Mouse (Mus musculus): ENCODE measurements around the gene Lrp6.

Lrp6 gene

GRCm38 (mm10) chr6:134533021-134533420 is 33.7 kb downstream of the Lrp6 start:
- DNase-seq (ENCODE audit: low read depth, low spot score), result no peak

- DNase-seq (ENCODE audit: low read depth, low spot score), result no peak
Observed at GRCm38 (mm10) chr6:134531950-134532349, 34.8 kb downstream of the Lrp6 start.

- no peak for DNase-seq (ENCODE audit: low read depth, low spot score)
Observed at GRCm38 (mm10) chr6:134529340-134529739, 37.4 kb downstream of the Lrp6 start.

- DNase-seq (ENCODE audit: low read depth, low spot score), result no peak
Observed at GRCm38 (mm10) chr6:134528396-134528795, 38.4 kb downstream of the Lrp6 start.

- DNase-seq (ENCODE audit: low read depth, low spot score), result no peak
Observed at GRCm38 (mm10) chr6:134527596-134528128, 39.1 kb downstream of the Lrp6 start.

GRCm38 (mm10) chr6:134526821-134527595 is 39.8 kb downstream of the Lrp6 start:
- no peak for DNase-seq (ENCODE audit: low read depth, low spot score)

GRCm38 (mm10) chr6:134526275-134526674 is 40.5 kb downstream of the Lrp6 start:
- DNase-seq (ENCODE audit: low read depth, low spot score), result no peak

GRCm38 (mm10) chr6:134521411-134521810 is 45.4 kb downstream of the Lrp6 start:
- no peak for DNase-seq (ENCODE audit: low read depth, low spot score)

GRCm38 (mm10) chr6:134520821-134521220 is 45.9 kb downstream of the Lrp6 start:
- DNase-seq (ENCODE audit: low read depth, low spot score), result no peak

- no peak for DNase-seq (ENCODE audit: low read depth, low spot score)
Observed at GRCm38 (mm10) chr6:134518450-134518849, 48.3 kb downstream of the Lrp6 start.

GRCm38 (mm10) chr6:134517141-134517540 is 49.6 kb downstream of the Lrp6 start:
- DNase-seq (ENCODE audit: low read depth, low spot score), result no peak

- DNase-seq (ENCODE audit: low read depth, low spot score), result no peak
Observed at GRCm38 (mm10) chr6:134515416-134515815, 51.3 kb downstream of the Lrp6 start.

- DNase-seq (ENCODE audit: low read depth, low spot score), result no peak
Observed at GRCm38 (mm10) chr6:134513896-134514510, 52.8 kb downstream of the Lrp6 start.

- DNase-seq (ENCODE audit: low read depth, low spot score), result no peak
Observed at GRCm38 (mm10) chr6:134513011-134513410, 53.8 kb downstream of the Lrp6 start.

GRCm38 (mm10) chr6:134512478-134512877 is 54.3 kb downstream of the Lrp6 start:
- no peak for DNase-seq (ENCODE audit: low read depth, low spot score)

- no peak for DNase-seq (ENCODE audit: low read depth, low spot score)
Observed at GRCm38 (mm10) chr6:134511118-134511517, 55.6 kb downstream of the Lrp6 start.

GRCm38 (mm10) chr6:134510280-134510679 is 56.5 kb downstream of the Lrp6 start:
- DNase-seq (ENCODE audit: low read depth, low spot score), result no peak

GRCm38 (mm10) chr6:134509731-134510226 is 57.0 kb downstream of the Lrp6 start:
- no peak for DNase-seq (ENCODE audit: low read depth, low spot score)

GRCm38 (mm10) chr6:134504866-134505265 is 61.9 kb downstream of the Lrp6 start:
- DNase-seq (ENCODE audit: low read depth, low spot score), result no peak

- DNase-seq (ENCODE audit: low read depth, low spot score), result no peak
Observed at GRCm38 (mm10) chr6:134502335-134502734, 64.4 kb downstream of the Lrp6 start.

GRCm38 (mm10) chr6:134500381-134501162 is 66.2 kb downstream of the Lrp6 start:
- no peak for DNase-seq (ENCODE audit: low read depth, low spot score)

- no peak for DNase-seq (ENCODE audit: low read depth, low spot score)
Observed at GRCm38 (mm10) chr6:134499089-134499488, 67.7 kb downstream of the Lrp6 start.
